Mouse (Mus musculus): ENCODE data around the gene Phf19.

GRCm38 (mm10) chr2:34897820-34898219, 16.0 kb downstream of the Phf19 start:
- no peak for TF ChIP-seq MYOD1 (IDR thresholded peaks at IDR 0.05; ENCODE audit: control insufficient read depth, insufficient read length, low read depth)
- TF ChIP-seq CTCF (IDR thresholded peaks at IDR 0.05; ENCODE audit: control insufficient read depth, insufficient read depth, insufficient read length) = peak; percentile 36
- no peak for TF ChIP-seq USF1 (IDR thresholded peaks at IDR 0.05; ENCODE audit: low read depth)
- no peak for TF ChIP-seq FOSL1 (IDR thresholded peaks at IDR 0.05; ENCODE audit: insufficient read depth, low read length, poor library complexity, severe bottlenecking)
- no peak for TF ChIP-seq MAX (IDR thresholded peaks at IDR 0.05)
- TF ChIP-seq CEBPB (IDR thresholded peaks at IDR 0.05; ENCODE audit: low read depth) = no peak
- no peak for TF ChIP-seq MYOG (IDR thresholded peaks at IDR 0.05; ENCODE audit: control insufficient read depth, extremely low read depth, insufficient read length)

Data from C2C12 (cell line).